Mouse (Mus musculus): ENCODE measurements around the gene Lima1. TPM values are rescaled to one million over a fixed set of nuclear protein-coding genes. Genes with fewer than 3 reads are reported as not detected.

The Lima1 gene
- polyA plus RNA-seq, 1 experiment from 2014 or later: 14.8 TPM

- WGBS (ENCODE audit: insufficient replicate concordance): 76% methylated on average over 20 of the region's 20 CpGs
- Histone ChIP-seq H3K9ac (replicated peaks) (no peak overlapping the region; the same call in 1 of the 2 replicates), H3K4me2 (ENCODE audit: low read depth, low read length) (0 out of 2 replicates have a peak overlapping the region, but pooled peaks have one; percentile 3), H3K9me3 (ENCODE audit: low read length) (no peaks in the 10 kb centered on the region), H3K4me1 (ENCODE audit: insufficient read depth) (peaks cover 14% of the 10 kb centered on the region), H3K36me3 (replicated peaks; ENCODE audit: insufficient read depth, low read length) (no peaks in the 10 kb centered on the region), H3K4me3 (ENCODE audit: low read depth, low read length) (no peak overlapping the region), H3K27ac (ENCODE audit: low read depth) (peak overlapping the region; percentile 69), H3K27me3 (ENCODE audit: insufficient read depth, low read length) (no peaks in the 10 kb centered on the region)
- DNase-seq: no peak
- peak; percentile 24; the same call in 1 of the 2 replicates for TF ChIP-seq EP300 (IDR thresholded peaks at IDR 0.05; ENCODE audit: low read depth)
- TF ChIP-seq CTCF (IDR thresholded peaks at IDR 0.05; ENCODE audit: low read depth): no peak
- ATAC-seq: peak; percentile 58
These were observed 9.7 kb downstream of the Lima1 start for GRCm38 (mm10) chr15:99865494-99865941.

DNA sequence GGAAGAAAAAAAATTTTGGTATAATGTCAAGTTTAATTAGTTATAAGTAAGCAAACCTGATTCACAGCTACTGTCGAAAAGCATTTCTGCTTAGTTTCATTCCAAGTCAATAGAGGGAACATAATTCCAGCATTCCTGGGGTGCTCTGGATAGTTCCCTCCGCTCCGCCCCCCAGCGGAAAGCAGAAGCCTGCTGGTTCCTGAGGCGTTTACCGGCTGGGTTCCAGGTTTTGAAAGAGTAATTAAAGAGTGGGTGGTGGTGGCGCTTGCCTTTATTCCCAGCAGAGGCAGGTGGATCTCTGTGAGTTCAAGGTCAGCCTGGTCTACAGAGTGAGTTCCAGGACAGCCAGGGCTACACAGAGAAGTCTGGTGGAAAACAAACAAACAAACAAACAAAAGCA lies 10.2 kb downstream of the Lima1 start:
- Histone ChIP-seq H3K9ac (replicated peaks) (no peak overlapping the region), H3K27me3 (ENCODE audit: insufficient read depth, low read length) (no peaks in the 10 kb centered on the region), H3K9me3 (ENCODE audit: low read length) (no peaks in the 10 kb centered on the region), H3K27ac (ENCODE audit: low read depth) (peak overlapping the region; percentile 69), H3K4me3 (ENCODE audit: low read depth, low read length) (no peak overlapping the region), H3K36me3 (replicated peaks; ENCODE audit: insufficient read depth, low read length) (no peaks in the 10 kb centered on the region), H3K4me2 (ENCODE audit: low read depth, low read length) (no peak overlapping the region), H3K4me1 (ENCODE audit: insufficient read depth) (peaks cover 14% of the 10 kb centered on the region)
- DNase-seq: no peak
- no peak for TF ChIP-seq CTCF (IDR thresholded peaks at IDR 0.05; ENCODE audit: low read depth)
- no peak for TF ChIP-seq EP300 (IDR thresholded peaks at IDR 0.05; ENCODE audit: low read depth)
- no peak for ATAC-seq
- 71% methylated on average over 7 of the region's 7 CpGs for WGBS (ENCODE audit: insufficient replicate concordance)

DNA sequence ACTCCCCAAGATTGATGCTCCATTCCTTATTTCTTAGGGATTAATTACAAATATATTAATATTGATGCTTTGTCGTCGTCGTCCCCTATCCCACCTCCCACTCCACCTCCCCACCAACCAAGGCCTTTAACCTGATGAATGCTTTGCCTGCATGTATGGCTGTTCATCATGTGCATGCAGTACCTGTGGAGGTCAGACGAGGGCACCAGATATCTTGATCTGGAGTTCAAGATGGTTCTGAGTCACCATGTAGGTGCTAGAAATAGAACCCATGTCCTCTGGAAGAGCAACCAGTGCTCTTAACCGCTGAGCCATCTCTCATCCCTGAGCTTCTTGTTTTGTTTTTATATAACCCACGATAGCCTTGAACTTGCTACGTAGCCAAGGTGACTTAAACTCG lies 11.5 kb downstream of the Lima1 start:
- H3K27ac ChIP-seq (ENCODE audit: low read depth): no peak overlapping the region
- peaks cover 14% of the 10 kb centered on the region for H3K4me1 ChIP-seq (ENCODE audit: insufficient read depth)
- H3K9ac ChIP-seq (replicated peaks): no peak overlapping the region
- DNase-seq: no peak
- no peaks in the 10 kb centered on the region for H3K36me3 ChIP-seq (replicated peaks; ENCODE audit: insufficient read depth, low read length)
- WGBS (ENCODE audit: insufficient replicate concordance): 88% methylated on average over 8 of the region's 8 CpGs
- ATAC-seq: no peak
- H3K4me3 ChIP-seq (ENCODE audit: low read depth, low read length): no peak overlapping the region
- no peaks in the 10 kb centered on the region for H3K9me3 ChIP-seq (ENCODE audit: low read length)
- no peaks in the 10 kb centered on the region for H3K27me3 ChIP-seq (ENCODE audit: insufficient read depth, low read length)
- peak; percentile 36 for TF ChIP-seq CTCF (IDR thresholded peaks at IDR 0.05; ENCODE audit: low read depth)
- TF ChIP-seq EP300 (IDR thresholded peaks at IDR 0.05; ENCODE audit: low read depth): no peak
- no peak overlapping the region for H3K4me2 ChIP-seq (ENCODE audit: low read depth, low read length)

GRCm38 (mm10) chr15:99863358-99863757 lies 11.9 kb downstream of the Lima1 start:
- Histone ChIP-seq H3K4me2 (ENCODE audit: low read depth, low read length) (no peak overlapping the region), H3K9ac (replicated peaks) (no peak overlapping the region), H3K4me1 (ENCODE audit: insufficient read depth) (peaks cover 14% of the 10 kb centered on the region), H3K27ac (ENCODE audit: low read depth) (peak overlapping the region; percentile 75), H3K4me3 (ENCODE audit: low read depth, low read length) (no peak overlapping the region), H3K36me3 (replicated peaks; ENCODE audit: insufficient read depth, low read length) (no peaks in the 10 kb centered on the region), H3K9me3 (ENCODE audit: low read length) (no peaks in the 10 kb centered on the region), H3K27me3 (ENCODE audit: insufficient read depth, low read length) (no peaks in the 10 kb centered on the region)
- WGBS (ENCODE audit: insufficient replicate concordance): 84% methylated on average over 6 of the region's 6 CpGs
- no peak for TF ChIP-seq CTCF (IDR thresholded peaks at IDR 0.05; ENCODE audit: low read depth)
- DNase-seq: no peak
- ATAC-seq: no peak

DNA sequence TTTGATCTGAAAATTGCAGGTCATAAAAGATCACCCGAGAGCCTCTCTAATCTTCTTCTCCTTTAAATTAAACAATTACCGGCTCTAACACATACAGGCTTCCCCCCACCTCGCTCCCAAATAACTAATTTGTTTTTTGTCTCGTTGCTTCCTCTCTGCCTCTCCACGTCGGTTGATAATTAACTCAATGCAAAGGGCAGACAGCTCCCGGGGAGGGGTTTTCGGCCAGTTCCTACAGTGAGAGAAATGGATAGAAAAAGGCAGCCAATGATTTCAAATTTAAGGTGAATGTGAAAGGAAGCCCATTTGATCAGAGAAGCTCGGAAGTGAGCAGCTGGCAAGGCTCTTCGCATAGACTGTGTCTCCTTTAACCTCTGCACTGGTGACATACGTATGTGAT lies 12.8 kb downstream of the Lima1 start:
- 43% methylated on average over 11 of the region's 11 CpGs for WGBS (ENCODE audit: insufficient replicate concordance)
- Histone ChIP-seq H3K4me3 (ENCODE audit: low read depth, low read length) (no peak overlapping the region), H3K4me2 (ENCODE audit: low read depth, low read length) (no peak overlapping the region), H3K27ac (ENCODE audit: low read depth) (peak overlapping the region; percentile 75), H3K9ac (replicated peaks) (no peak overlapping the region), H3K9me3 (ENCODE audit: low read length) (no peaks in the 10 kb centered on the region), H3K27me3 (ENCODE audit: insufficient read depth, low read length) (no peaks in the 10 kb centered on the region), H3K36me3 (replicated peaks; ENCODE audit: insufficient read depth, low read length) (no peaks in the 10 kb centered on the region), H3K4me1 (ENCODE audit: insufficient read depth) (peaks cover 15% of the 10 kb centered on the region)
- DNase-seq (no peak), ATAC-seq (peak; percentile 39)
- TF ChIP-seq CTCF (IDR thresholded peaks at IDR 0.05; ENCODE audit: low read depth) (no peak), EP300 (IDR thresholded peaks at IDR 0.05; ENCODE audit: low read depth) (no peak)

DNA sequence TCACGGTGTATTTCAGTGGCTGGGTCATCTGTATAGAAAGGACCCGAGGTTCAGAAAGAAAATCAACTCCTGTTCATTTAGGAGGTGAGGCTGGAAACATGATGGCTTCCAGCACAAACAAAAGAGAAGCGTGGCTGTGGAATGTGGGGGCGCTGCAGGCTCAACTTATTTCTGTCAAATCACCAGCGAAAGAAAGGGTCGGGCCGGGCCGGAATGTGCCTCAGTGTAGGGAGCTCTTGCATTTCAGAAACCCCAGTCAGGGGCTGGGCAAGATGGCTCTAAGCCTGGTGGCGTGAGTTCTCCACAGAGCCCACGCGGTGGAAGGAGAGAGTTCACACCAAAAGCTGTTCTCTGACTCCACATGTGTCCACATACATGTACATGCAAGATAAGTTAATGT lies 13.3 kb downstream of the Lima1 start:
- Histone ChIP-seq H3K36me3 (replicated peaks; ENCODE audit: insufficient read depth, low read length) (no peaks in the 10 kb centered on the region), H3K9me3 (ENCODE audit: low read length) (no peaks in the 10 kb centered on the region), H3K4me2 (ENCODE audit: low read depth, low read length) (no peak overlapping the region), H3K4me1 (ENCODE audit: insufficient read depth) (peaks cover 13% of the 10 kb centered on the region), H3K27ac (ENCODE audit: low read depth) (peak overlapping the region; percentile 75), H3K27me3 (ENCODE audit: insufficient read depth, low read length) (no peaks in the 10 kb centered on the region), H3K9ac (replicated peaks) (no peak overlapping the region), H3K4me3 (ENCODE audit: low read depth, low read length) (no peak overlapping the region)
- no peak for DNase-seq
- 56% methylated on average over 11 of the region's 11 CpGs for WGBS (ENCODE audit: insufficient replicate concordance)
- TF ChIP-seq EP300 (IDR thresholded peaks at IDR 0.05; ENCODE audit: low read depth): no peak
- TF ChIP-seq CTCF (IDR thresholded peaks at IDR 0.05; ENCODE audit: low read depth): peak; percentile 13; the same call in 1 of the 2 replicates
- ATAC-seq: no peak

DNA sequence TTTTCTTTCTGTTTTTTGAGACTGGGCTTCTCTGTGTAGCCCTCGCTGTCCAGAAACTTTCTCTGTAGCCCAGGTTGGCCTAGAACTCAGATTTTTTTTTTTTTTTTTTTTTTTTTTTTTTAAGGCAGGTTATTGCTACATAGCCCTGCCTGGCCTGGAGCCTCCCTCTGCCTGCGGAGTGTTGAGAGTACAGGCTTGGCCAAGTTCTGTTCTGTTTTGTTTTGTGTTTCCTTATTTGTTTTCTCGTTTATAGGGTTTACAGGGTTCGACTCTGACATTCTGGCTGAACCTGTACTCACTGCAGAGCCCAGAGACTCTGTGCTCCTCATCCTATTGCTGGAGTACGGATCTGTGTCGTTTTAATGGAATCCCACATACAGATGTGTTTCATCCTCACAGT lies 13.7 kb downstream of the Lima1 start:
- Histone ChIP-seq H3K4me3 (ENCODE audit: low read depth, low read length) (no peak overlapping the region), H3K9me3 (ENCODE audit: low read length) (no peaks in the 10 kb centered on the region), H3K9ac (replicated peaks) (no peak overlapping the region), H3K4me1 (ENCODE audit: insufficient read depth) (peaks cover 11% of the 10 kb centered on the region), H3K36me3 (replicated peaks; ENCODE audit: insufficient read depth, low read length) (no peaks in the 10 kb centered on the region), H3K27ac (ENCODE audit: low read depth) (peak overlapping the region; percentile 75), H3K27me3 (ENCODE audit: insufficient read depth, low read length) (no peaks in the 10 kb centered on the region), H3K4me2 (ENCODE audit: low read depth, low read length) (no peak overlapping the region)
- WGBS (ENCODE audit: insufficient replicate concordance): 69% methylated on average over 6 of the region's 6 CpGs
- no peak for DNase-seq
- no peak for ATAC-seq
- no peak for TF ChIP-seq EP300 (IDR thresholded peaks at IDR 0.05; ENCODE audit: low read depth)
- no peak for TF ChIP-seq CTCF (IDR thresholded peaks at IDR 0.05; ENCODE audit: low read depth)
